Mouse (Mus musculus) G1E (cell line): ENCODE data around the gene Crabp2.

Experiments used
- CTCF ChIP-seq: IDR thresholded peaks from 2 replicates; pipeline ENCODE4 v1.5.1; 2012; ENCODE audit warnings: low read depth, low read length, inconsistent platforms, mixed read lengths
- GATA1 ChIP-seq: IDR thresholded peaks from 2 replicates; pipeline ENCODE4 v1.6.1; 2012; ENCODE audit warnings: borderline replicate concordance, low read length, inconsistent platforms, mixed read lengths
- GATA2 ChIP-seq: IDR thresholded peaks from 2 replicates; pipeline ENCODE4 v1.6.1; 2012; ENCODE audit warnings: low read depth, low read length, inconsistent platforms, borderline replicate concordance
- POLR2AphosphoS5 ChIP-seq: IDR thresholded peaks from 2 replicates; pipeline ENCODE4 v1.6.1; 2012; ENCODE audit warnings: low read depth, low read length, inconsistent platforms; ENCODE audit not compliant: insufficient replicate concordance
- TAL1 ChIP-seq: conservative IDR thresholded peaks from 2 replicates; pipeline ENCODE4 v1.6.1; 2012; ENCODE audit warnings: low read depth, low read length, inconsistent platforms, mixed read lengths

GRCm38 (mm10) chr3:87899266-87899665 lies 49.2 kb upstream of the Crabp2 start:
- TF ChIP-seq CTCF, result no peak
- no peak for TF ChIP-seq TAL1
- TF ChIP-seq GATA1, result no peak
- TF ChIP-seq POLR2AphosphoS5, result no peak
- no peak for TF ChIP-seq GATA2
